Mouse (Mus musculus): Measurements from ENCODE around the gene Wdr82.

- TF ChIP-seq CTCF (IDR thresholded peaks at IDR 0.05; ENCODE audit: low read depth), result no peak
- no peak for TF ChIP-seq EP300 (IDR thresholded peaks at IDR 0.05; ENCODE audit: low read depth)
Measured at GRCm38 (mm10) chr9:106126786-106127251, 43.9 kb upstream of the Wdr82 start.

All from heart, postnatal 0 days (tissue).